Mouse (Mus musculus) forebrain, embryonic 14.5 days (tissue): Measurements from ENCODE around the gene Scarf2. TPM values are rescaled to one million over a fixed set of nuclear protein-coding genes. Genes with fewer than 3 reads are reported as not detected.
A peak's percentile ranks its signal among the peaks of the same experiment; 100 is the strongest.

Source experiments
- ATAC-seq: fragments of 200-750 bp; cut with Nextera tagmentation; 2 replicates; pipeline ENCODE4 v1.8.0; 2017; ENCODE audit warnings: mild to moderate bottlenecking, moderate library complexity
- DNase-seq: peaks from one replicate; pipeline ENCODE4 v3.0.0-alpha.2; 2015; ENCODE audit warnings: low spot score
- H3K27ac ChIP-seq: fragments of 300-500 bp; sonication (generic); 2 replicates; pipeline ENCODE4 v1.5.1; 2014; ENCODE audit warnings: low read depth, mild to moderate bottlenecking, control low read depth, low read length, moderate library complexity
- H3K27me3 ChIP-seq: fragments of 300-500 bp; sonication (generic); replicated peaks from 2 replicates; pipeline ENCODE4 v1.6.1; 2014; ENCODE audit warnings: low read length, control low read depth, mixed read lengths; ENCODE audit not compliant: control insufficient read depth, insufficient read depth
- H3K36me3 ChIP-seq: fragments of 300-500 bp; sonication (generic); 2 replicates; pipeline ENCODE4 v1.6.1; 2014; ENCODE audit warnings: low read length, control low read depth; ENCODE audit not compliant: control insufficient read depth, insufficient read depth
- H3K4me1 ChIP-seq: fragments of 300-500 bp; sonication (generic); 2 replicates; pipeline ENCODE4 v1.6.1; 2014; ENCODE audit warnings: antibody characterized with exemption, low read length, control low read depth; ENCODE audit not compliant: control insufficient read depth, insufficient read depth
- H3K4me2 ChIP-seq: fragments of 300-500 bp; sonication (generic); 2 replicates; pipeline ENCODE4 v1.6.1; 2014; ENCODE audit warnings: mild to moderate bottlenecking, control low read depth, low read length
- H3K4me3 ChIP-seq: fragments of 300-500 bp; sonication (generic); 2 replicates; pipeline ENCODE4 v1.5.1; 2014; ENCODE audit warnings: low read depth, low read length, control low read depth
- H3K9ac ChIP-seq: fragments of 300-500 bp; sonication (generic); 2 replicates; pipeline ENCODE4 v1.6.1; 2014; ENCODE audit warnings: mild to moderate bottlenecking, low read length, control low read depth, moderate library complexity
- H3K9me3 ChIP-seq: fragments of 300-500 bp; sonication (generic); replicated peaks from 2 replicates; pipeline ENCODE4 v1.6.1; 2016; ENCODE audit warnings: low read length, control low read depth, mixed read lengths; ENCODE audit not compliant: control insufficient read depth
- WGBS: fragments of 180-500 bp; shearing (Covaris S2); extraction: QIAGEN DNeasy Blood & Tissue Kit; methylation state at CpG from one replicate; pipeline ENCODE4 v1.1.7; 2014; 5-methylcytosine and 5-hydroxymethylcytosine counted together
- polyA plus RNA-seq: library from polyadenylated mRNA; unstranded; fragments of >200 nt; fragmentation: Nextera tagmentation; extraction: Ambion mirVana; gene quantifications from 2 replicates; pipeline ENCODE4 v1.2.1, GENCODE M21; 2014

The Scarf2 gene
- 0.89 and 1.1 TPM in 2 replicates for polyA plus RNA-seq

GRCm38 (mm10) chr16:17796971-17797811 is at the start of gene Scarf2:
TSS of gene Scarf2 (plus strand) at chr16:17797282.
- Histone ChIP-seq H3K4me3 (peak within 1 kb of the TSS; percentile 45), H3K4me1 (peaks cover 10% of the 10 kb centered on the region), H3K4me2 (peak within 1 kb of the TSS; percentile 77), H3K27ac (no peak within 1 kb of the TSS), H3K36me3 (peaks cover 9% of the 10 kb centered on the region; the same call in 1 of the 2 replicates), H3K9ac (peak within 1 kb of the TSS; percentile 65), H3K9me3 (no peaks in the 10 kb centered on the region), H3K27me3 (peaks cover 71% of the 10 kb centered on the region)
- 1% methylated on average over 72 of the region's 81 CpGs for WGBS
- peak; percentile 23 for DNase-seq
- peak; percentile 37; the same call in 1 of the 2 replicates for ATAC-seq

- H3K36me3 ChIP-seq: no peaks in the 10 kb centered on the region
- no peaks in the 10 kb centered on the region for H3K27me3 ChIP-seq
- no peak overlapping the region for H3K9ac ChIP-seq
- 32% methylated on average over 3 of the region's 3 CpGs for WGBS
- no peak overlapping the region for H3K27ac ChIP-seq
- H3K4me2 ChIP-seq: no peak overlapping the region
- H3K9me3 ChIP-seq: no peaks in the 10 kb centered on the region
- H3K4me3 ChIP-seq: no peak overlapping the region
- no peak for ATAC-seq
- no peak for DNase-seq
- no peaks in the 10 kb centered on the region for H3K4me1 ChIP-seq
Measured at GRCm38 (mm10) chr16:17753001-17753400, 44.1 kb upstream of the Scarf2 start.

- no peak overlapping the region for H3K27ac ChIP-seq
- ATAC-seq (no peak), DNase-seq (no peak)
- no peak overlapping the region for H3K4me3 ChIP-seq
- no peaks in the 10 kb centered on the region for H3K4me1 ChIP-seq
- no peak overlapping the region for H3K9ac ChIP-seq
- H3K4me2 ChIP-seq: no peak overlapping the region
- H3K27me3 ChIP-seq: no peaks in the 10 kb centered on the region
- no peaks in the 10 kb centered on the region for H3K36me3 ChIP-seq
- WGBS: 38% methylated on average over 1 of the region's 1 CpGs
- no peaks in the 10 kb centered on the region for H3K9me3 ChIP-seq
Measured at GRCm38 (mm10) chr16:17753686-17754085, 43.4 kb upstream of the Scarf2 start.

GRCm38 (mm10) chr16:17757756-17758155 is 39.3 kb upstream of the Scarf2 start:
- no peaks in the 10 kb centered on the region for H3K9me3 ChIP-seq
- H3K27ac ChIP-seq: no peak overlapping the region
- DNase-seq: no peak
- no peak overlapping the region for H3K4me2 ChIP-seq
- WGBS: 96% methylated on average over 1 of the region's 1 CpGs
- ATAC-seq: no peak
- no peak overlapping the region for H3K4me3 ChIP-seq
- no peaks in the 10 kb centered on the region for H3K36me3 ChIP-seq
- no peaks in the 10 kb centered on the region for H3K27me3 ChIP-seq
- peaks cover 5% of the 10 kb centered on the region; the same call in 1 of the 2 replicates for H3K4me1 ChIP-seq
- H3K9ac ChIP-seq: no peak overlapping the region

GRCm38 (mm10) chr16:17758902-17759301 is 38.2 kb upstream of the Scarf2 start:
- no peaks in the 10 kb centered on the region for H3K36me3 ChIP-seq
- WGBS: 58% methylated on average over 9 of the region's 9 CpGs
- no peaks in the 10 kb centered on the region for H3K27me3 ChIP-seq
- ATAC-seq (no peak), DNase-seq (no peak)
- H3K9me3 ChIP-seq: no peaks in the 10 kb centered on the region
- H3K4me1 ChIP-seq: peaks cover 5% of the 10 kb centered on the region; the same call in 1 of the 2 replicates
- no peak overlapping the region for H3K27ac ChIP-seq
- peak overlapping the region; percentile 68 for H3K4me3 ChIP-seq
- H3K4me2 ChIP-seq: peak overlapping the region; percentile 92
- peak overlapping the region; percentile 89 for H3K9ac ChIP-seq

GRCm38 (mm10) chr16:17759344-17759773 is 37.7 kb upstream of the Scarf2 start, which contains the start of gene Klhl22:
TSS of gene Klhl22 (plus strand) at chr16:17759618.
- peak; percentile 93 for DNase-seq
- peak within 1 kb of the TSS; percentile 79 for H3K27ac ChIP-seq
- no peaks in the 10 kb centered on the region for H3K9me3 ChIP-seq
- 2% methylated on average over 28 of the region's 28 CpGs for WGBS
- peak within 1 kb of the TSS; percentile 92 for H3K4me2 ChIP-seq
- no peaks in the 10 kb centered on the region for H3K27me3 ChIP-seq
- H3K4me1 ChIP-seq: peaks cover 5% of the 10 kb centered on the region; the same call in 1 of the 2 replicates
- peak within 1 kb of the TSS; percentile 89 for H3K9ac ChIP-seq
- peak within 1 kb of the TSS; percentile 68 for H3K4me3 ChIP-seq
- peak; percentile 95 for ATAC-seq
- peaks cover 2% of the 10 kb centered on the region; the same call in 1 of the 2 replicates for H3K36me3 ChIP-seq

- peak; percentile 45 for DNase-seq
- peak overlapping the region; percentile 68 for H3K4me3 ChIP-seq
- peak overlapping the region; percentile 92 for H3K4me2 ChIP-seq
- H3K4me1 ChIP-seq: peaks cover 5% of the 10 kb centered on the region; the same call in 1 of the 2 replicates
- peak overlapping the region; percentile 89 for H3K9ac ChIP-seq
- peak overlapping the region; percentile 79 for H3K27ac ChIP-seq
- H3K36me3 ChIP-seq: peaks cover 5% of the 10 kb centered on the region; the same call in 1 of the 2 replicates
- 3% methylated on average over 51 of the region's 54 CpGs for WGBS
- H3K27me3 ChIP-seq: no peaks in the 10 kb centered on the region
- no peaks in the 10 kb centered on the region for H3K9me3 ChIP-seq
- peak; percentile 49 for ATAC-seq
Measured at GRCm38 (mm10) chr16:17759813-17760321, 37.2 kb upstream of the Scarf2 start.

GRCm38 (mm10) chr16:17760657-17761056 is 36.4 kb upstream of the Scarf2 start:
- H3K4me2 ChIP-seq: peak overlapping the region; percentile 92
- ATAC-seq (no peak), DNase-seq (peak; percentile 35)
- H3K9ac ChIP-seq: no peak overlapping the region
- no peak overlapping the region for H3K27ac ChIP-seq
- H3K4me3 ChIP-seq: peak overlapping the region; percentile 68
- WGBS: 41% methylated on average over 8 of the region's 8 CpGs
- no peaks in the 10 kb centered on the region for H3K27me3 ChIP-seq
- no peaks in the 10 kb centered on the region for H3K9me3 ChIP-seq
- peaks cover 5% of the 10 kb centered on the region; the same call in 1 of the 2 replicates for H3K4me1 ChIP-seq
- H3K36me3 ChIP-seq: peaks cover 11% of the 10 kb centered on the region
